Mouse (Mus musculus) WW6 (cell line): ENCODE data around the gene Tspan5.

Experiments
- DNase-seq: peaks from one replicate; pipeline ENCODE4 v3.0.0-alpha.2; 2013; ENCODE audit warnings: low read depth, low spot score

Tspan5 gene

DNA sequence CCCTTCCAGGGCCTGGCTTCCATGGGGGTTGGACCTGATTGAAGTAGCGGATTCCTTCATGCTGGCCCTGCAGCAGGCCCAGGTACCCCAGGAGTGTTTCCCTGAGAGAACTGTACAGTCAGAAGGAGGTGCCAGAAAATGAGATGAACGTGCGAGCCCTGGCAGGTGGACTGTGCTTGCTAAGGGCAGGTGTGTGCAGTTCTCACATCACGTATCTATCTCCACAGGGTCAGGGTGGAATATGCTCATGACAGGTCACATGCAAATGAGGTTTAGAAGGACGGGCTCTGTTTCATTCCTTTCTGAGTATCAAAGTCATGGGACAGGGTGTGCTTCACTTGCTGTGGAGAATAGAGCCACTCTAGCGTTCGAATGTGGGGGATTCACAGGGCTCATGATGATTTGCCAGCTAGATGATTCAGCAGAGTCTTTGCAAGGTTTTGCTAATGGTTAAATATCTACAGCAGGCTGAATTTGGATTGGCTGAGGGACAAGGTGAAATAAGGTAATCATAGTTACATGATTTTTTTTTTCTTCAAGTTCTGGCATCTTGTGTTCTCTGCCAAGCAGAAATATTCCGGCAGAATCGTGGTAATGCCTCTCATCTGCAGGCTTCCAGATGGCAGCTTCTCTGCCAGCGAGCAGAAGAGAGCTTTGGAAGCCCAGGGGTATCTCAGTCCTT, 28.8 kb downstream of the Tspan5 start:
- DNase-seq = no peak

- no peak for DNase-seq
These were observed 29.7 kb downstream of the Tspan5 start for GRCm38 (mm10) chr3:138771549-138772333.

DNA sequence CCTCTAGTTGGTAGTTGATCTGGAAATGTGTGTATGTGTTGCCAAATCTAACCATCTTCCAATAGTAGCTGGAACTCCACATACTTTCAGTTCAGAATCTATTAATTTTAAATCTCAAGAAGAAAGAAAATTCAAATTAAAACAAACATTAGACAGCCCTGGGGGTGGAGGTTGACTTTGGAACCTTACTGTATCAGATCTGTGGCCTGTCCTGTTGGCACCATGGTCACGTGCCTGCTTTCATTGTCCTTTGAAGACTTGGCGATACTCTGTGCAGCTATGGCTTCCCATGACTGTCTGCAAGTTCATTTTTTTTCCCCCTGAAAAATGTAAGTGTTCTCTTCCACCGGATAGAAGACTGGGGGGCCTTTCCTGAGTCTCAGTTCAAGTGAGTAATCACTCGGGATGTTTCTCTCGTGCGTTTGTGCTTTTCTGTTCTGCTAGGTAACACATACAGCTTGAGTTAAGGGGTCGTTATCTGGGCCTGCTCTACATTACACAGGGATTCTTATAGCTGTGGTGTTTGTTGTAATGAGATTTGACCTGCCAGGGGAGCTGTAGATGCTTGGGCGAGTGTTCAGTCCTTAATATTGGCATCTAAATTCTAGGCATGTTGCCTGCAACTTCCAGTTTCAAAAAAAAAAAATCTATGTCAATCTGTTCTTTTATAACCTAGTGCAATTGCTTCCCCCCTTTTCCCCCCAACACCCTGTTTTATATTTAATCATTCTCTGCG, 32.0 kb downstream of the Tspan5 start:
- no peak for DNase-seq

DNA sequence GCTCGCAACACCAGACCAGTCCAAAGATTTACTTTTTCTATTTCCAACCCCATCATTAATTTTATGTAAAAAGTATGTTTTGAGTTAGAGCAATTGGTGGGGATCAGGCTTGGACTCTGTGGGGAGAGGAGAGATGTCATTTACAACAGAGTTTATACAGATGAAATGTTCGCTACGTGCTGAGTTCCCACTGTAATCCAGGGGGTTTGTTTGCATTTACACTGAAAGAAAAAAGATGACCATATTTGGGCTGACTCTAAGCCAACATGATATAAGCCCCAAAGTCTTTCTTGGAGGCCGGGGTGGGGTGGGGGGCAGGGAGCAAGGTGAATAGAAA, 32.6 kb downstream of the Tspan5 start:
- DNase-seq = no peak

GRCm38 (mm10) chr3:138775926-138776715, 34.1 kb downstream of the Tspan5 start:
- DNase-seq = no peak

DNA sequence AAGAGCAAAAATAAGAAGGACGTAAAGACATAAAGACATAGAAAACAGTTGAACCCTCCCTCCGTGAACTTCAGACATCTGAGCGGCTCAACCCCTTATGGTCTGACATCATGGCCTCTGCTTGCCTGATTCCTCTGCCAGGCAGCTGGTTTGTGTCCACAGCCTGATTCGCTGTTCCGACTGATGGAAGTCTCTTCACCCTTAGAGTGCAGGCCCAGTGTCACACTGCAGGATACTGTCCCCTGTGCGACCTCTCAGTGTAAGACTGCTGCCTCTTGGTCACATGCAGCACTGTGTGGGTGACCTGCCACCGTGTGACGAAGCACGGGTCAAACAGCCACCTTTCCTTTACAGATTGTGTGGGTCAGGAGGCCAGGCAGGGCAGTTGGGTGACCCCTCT, 39.5 kb downstream of the Tspan5 start:
- DNase-seq = no peak

GRCm38 (mm10) chr3:138783859-138784640, 42.1 kb downstream of the Tspan5 start:
- no peak for DNase-seq

DNA sequence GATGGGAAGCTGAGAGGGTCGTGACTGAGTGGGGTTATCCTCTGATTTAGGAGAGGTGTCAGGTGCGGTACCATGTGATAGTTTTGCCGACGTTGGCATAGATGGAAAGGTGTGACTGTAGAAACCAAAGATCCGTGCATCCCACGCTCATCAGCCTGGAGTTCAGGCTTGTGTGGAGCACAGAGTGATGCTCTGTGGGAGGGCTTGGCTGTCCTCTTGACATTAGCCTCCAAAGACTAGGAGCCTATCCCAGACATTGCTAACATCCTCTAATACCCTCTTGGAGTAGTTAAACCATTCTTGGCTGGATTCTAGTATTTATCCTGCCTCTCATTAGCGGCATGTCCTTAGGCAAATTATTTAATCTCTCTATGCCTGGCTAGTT, 42.6 kb downstream of the Tspan5 start:
- DNase-seq = no peak

DNA sequence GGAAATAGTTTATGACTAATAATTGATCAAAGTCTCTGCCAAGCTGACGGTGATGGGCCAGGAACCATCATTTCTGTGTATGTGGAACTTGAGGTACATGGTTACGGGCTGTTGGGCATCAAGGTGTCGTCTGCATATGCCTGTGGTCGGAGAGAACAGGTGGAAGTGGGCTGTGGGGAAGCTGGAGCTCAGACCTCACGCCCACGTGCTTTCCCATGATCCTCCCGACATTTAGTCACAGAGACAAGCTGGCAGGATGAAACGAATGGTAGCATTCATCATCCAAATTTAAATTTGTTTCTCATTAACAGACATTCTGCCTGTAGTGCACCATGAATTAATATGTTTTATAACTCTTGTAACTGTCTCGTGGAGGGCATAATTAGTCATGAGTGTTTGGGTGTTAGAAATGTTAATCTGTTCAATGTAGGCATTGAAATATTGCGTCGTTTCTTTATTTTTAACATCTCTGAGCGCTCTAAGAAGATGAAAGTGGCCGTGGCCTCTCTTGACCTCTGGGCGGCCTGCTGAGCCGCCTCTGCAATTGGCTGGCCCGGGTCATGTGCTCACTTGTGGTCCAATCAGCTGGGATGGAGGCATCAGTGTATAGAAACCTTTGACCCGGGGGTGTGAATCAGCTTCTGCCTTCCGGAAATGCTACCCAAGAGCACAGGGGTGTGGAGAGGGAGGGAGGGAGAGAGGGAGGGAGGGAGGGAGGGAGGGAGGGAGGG, 45.9 kb downstream of the Tspan5 start:
- peak; percentile 56 for DNase-seq

GRCm38 (mm10) chr3:138788489-138788850, 46.5 kb downstream of the Tspan5 start:
- DNase-seq = no peak

DNA sequence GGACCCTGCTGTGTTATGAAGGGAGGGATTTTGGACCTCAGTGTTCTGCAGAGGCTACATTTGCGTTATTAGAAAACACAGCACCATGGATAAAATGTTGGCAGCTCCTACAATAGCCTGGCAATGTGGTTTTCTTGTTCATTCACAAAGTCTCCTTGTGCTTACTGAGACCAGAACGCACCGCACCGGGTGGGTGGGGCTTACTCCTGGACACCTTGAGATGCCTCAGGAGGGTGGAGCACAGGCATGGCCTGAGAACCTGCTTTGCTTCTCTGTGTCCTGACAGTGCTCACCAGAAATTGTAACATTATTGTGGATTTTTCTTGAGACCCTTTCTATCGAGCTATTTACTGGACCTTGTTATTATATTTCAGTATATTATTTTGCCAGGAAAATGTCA, 47.3 kb downstream of the Tspan5 start:
- no peak for DNase-seq

GRCm38 (mm10) chr3:138794533-138794932, 52.5 kb downstream of the Tspan5 start:
- no peak for DNase-seq

DNA sequence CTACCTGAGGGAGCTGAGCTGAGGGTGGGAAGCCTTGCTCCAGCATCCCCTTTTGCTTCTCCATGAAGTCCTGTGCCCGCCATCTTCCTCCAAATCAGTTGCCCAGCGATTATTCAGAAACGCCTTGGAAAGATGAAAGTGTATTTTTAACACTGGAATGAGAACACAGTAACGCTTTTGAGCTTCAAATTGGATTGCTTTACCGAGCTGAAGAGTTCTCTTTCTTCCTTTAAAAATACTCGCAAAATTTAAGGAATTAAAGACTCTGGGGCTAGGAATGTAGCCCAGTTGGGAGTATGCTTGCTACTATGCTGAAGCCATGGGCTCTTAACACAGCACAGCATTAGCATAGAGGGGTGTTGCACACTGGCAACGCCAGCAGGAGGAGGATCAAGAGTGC, 54.0 kb downstream of the Tspan5 start:
- no peak for DNase-seq

DNA sequence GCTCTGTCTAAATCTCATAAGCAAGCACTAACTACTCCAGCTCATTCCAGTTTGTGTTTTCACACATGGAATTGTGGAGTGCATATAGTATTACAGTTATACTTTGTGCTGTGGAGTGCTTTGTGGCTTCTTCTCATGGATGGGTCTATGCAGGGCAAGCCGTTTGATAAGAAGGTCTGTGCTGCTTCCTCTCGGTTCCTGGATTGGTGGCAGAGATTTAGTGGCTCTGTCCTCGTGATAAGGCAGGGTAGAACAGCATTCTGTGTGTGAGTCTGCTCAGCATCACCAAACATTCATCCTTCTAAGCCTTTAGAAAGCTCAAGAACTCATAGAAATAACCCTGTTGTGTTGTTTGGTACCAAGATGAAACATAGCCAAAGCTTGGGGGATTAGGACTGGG, 54.6 kb downstream of the Tspan5 start:
- no peak for DNase-seq

GRCm38 (mm10) chr3:138800664-138801411, 58.8 kb downstream of the Tspan5 start:
- no peak for DNase-seq

DNA sequence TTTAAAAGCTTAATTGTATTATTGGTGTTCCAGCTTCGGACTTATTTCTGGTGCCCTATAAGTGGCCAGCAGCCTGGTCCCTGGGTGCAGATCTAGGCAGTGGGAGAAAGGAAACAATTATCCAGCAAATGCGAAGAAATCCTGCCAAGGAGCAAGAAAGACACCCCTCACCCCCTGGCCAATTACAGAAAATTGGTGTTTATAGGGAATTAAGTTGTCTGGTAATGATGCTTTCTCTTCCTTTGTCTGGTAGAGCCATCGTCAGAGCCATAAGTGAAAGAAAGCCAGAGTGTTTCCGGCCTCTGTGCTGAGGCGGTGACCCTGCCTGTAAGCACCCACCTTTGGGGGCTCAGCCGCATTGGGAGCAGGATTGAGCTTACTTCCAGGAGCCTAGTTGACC, 59.7 kb downstream of the Tspan5 start:
- DNase-seq = no peak

GRCm38 (mm10) chr3:138802722-138803443, 60.9 kb downstream of the Tspan5 start:
- no peak for DNase-seq

DNA sequence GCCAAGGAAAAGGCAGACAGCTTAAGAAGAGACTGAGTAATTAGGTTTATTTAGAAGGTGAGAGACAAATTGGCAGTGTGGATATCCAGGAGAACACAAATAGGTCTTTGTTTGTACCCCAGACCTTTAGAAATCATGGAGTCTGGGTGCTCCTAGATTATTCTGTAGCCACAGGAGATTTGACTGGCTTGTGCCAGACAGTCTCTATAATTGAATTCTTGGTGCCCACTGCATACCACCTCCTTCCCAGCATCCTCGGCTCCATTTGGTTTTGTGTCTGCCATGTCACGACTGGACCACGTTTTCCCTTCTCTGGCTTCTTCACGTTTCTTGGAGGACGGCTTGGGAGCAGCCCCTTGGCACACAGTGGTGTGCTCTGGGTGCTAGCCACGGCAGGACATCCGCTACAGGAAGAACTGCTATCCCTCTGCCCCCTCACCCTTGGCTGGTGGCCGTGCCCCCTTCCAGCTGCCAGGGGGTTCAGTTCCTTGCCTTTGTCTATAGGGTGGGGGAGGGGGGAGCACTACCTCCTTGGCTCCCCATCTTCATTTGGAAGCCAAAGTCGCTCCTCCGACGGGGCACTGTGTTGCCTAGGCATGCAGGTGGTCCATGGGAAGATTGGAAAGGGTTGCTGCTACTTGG, 61.6 kb downstream of the Tspan5 start:
- DNase-seq = no peak
